Mouse (Mus musculus): ENCODE measurements around the gene Foxm1.

Gene Foxm1

GRCm38 (mm10) chr6:128362381-128363006, at the start of gene Foxm1, which contains the start of gene Rhno1:
Gene Foxm1 (plus strand): TSS chr6:128362967.
Gene Rhno1 (minus strand): TSS chr6:128362911.
- peak; percentile 93 for DNase-seq

GRCm38 (mm10) chr6:128314796-128315195, 48.0 kb upstream of the Foxm1 start:
- no peak for DNase-seq

- DNase-seq: no peak
Observed at GRCm38 (mm10) chr6:128315597-128315996, 47.2 kb upstream of the Foxm1 start.

GRCm38 (mm10) chr6:128318317-128318716, 44.5 kb upstream of the Foxm1 start:
- DNase-seq: peak; percentile 77

- DNase-seq: peak; percentile 85
Observed at GRCm38 (mm10) chr6:128334397-128335124, 28.2 kb upstream of the Foxm1 start.

GRCm38 (mm10) chr6:128337467-128337866, 25.3 kb upstream of the Foxm1 start:
- DNase-seq: peak; percentile 61

- no peak for DNase-seq
Observed at GRCm38 (mm10) chr6:128338876-128339275, 23.9 kb upstream of the Foxm1 start.

GRCm38 (mm10) chr6:128341956-128342723, 20.6 kb upstream of the Foxm1 start:
- DNase-seq: no peak

GRCm38 (mm10) chr6:128345623-128346022, 17.1 kb upstream of the Foxm1 start:
- DNase-seq: no peak

GRCm38 (mm10) chr6:128346782-128347181, 16.0 kb upstream of the Foxm1 start:
- no peak for DNase-seq

- DNase-seq: no peak
Observed at GRCm38 (mm10) chr6:128349711-128350110, 13.1 kb upstream of the Foxm1 start.

- no peak for DNase-seq
Observed at GRCm38 (mm10) chr6:128354140-128354539, 8.6 kb upstream of the Foxm1 start.

- DNase-seq: peak; percentile 66
Observed at GRCm38 (mm10) chr6:128355201-128355681, 7.5 kb upstream of the Foxm1 start.

- peak; percentile 98 for DNase-seq
Observed at GRCm38 (mm10) chr6:128355726-128356416, 6.9 kb upstream of the Foxm1 start, which contains the start of gene Tulp3. Gene Tulp3 (minus strand): TSS chr6:128355851.

- DNase-seq: peak; percentile 78
Observed at GRCm38 (mm10) chr6:128358999-128359398, 3.8 kb upstream of the Foxm1 start.

GRCm38 (mm10) chr6:128361901-128362300, 866 bp upstream of the Foxm1 start:
- DNase-seq: no peak

GRCm38 (mm10) chr6:128363007-128363825, 449 bp downstream of the Foxm1 start:
- DNase-seq: no peak

GRCm38 (mm10) chr6:128364721-128365120, 2.0 kb downstream of the Foxm1 start:
- no peak for DNase-seq

- no peak for DNase-seq
Observed at GRCm38 (mm10) chr6:128366466-128366865, 3.7 kb downstream of the Foxm1 start.

GRCm38 (mm10) chr6:128370040-128370439, 7.3 kb downstream of the Foxm1 start:
- DNase-seq: no peak

- peak; percentile 42 for DNase-seq
Observed at GRCm38 (mm10) chr6:128375192-128375591, 12.4 kb downstream of the Foxm1 start, which contains the start of the genes Tex52 and Gm44596. Gene Tex52 (plus strand): TSS chr6:128375456. Gene Gm44596 (plus strand): TSS chr6:128375503.

Measured in kidney, postnatal 10 days (tissue).